Mouse (Mus musculus): ENCODE measurements around the gene Slc35a3. TPM values are rescaled to one million over a fixed set of nuclear protein-coding genes. Genes with fewer than 3 reads are reported as not detected.

Slc35a3 gene
- polyA plus RNA-seq, 1 experiment from 2014 or later: 7.7 TPM

DNA sequence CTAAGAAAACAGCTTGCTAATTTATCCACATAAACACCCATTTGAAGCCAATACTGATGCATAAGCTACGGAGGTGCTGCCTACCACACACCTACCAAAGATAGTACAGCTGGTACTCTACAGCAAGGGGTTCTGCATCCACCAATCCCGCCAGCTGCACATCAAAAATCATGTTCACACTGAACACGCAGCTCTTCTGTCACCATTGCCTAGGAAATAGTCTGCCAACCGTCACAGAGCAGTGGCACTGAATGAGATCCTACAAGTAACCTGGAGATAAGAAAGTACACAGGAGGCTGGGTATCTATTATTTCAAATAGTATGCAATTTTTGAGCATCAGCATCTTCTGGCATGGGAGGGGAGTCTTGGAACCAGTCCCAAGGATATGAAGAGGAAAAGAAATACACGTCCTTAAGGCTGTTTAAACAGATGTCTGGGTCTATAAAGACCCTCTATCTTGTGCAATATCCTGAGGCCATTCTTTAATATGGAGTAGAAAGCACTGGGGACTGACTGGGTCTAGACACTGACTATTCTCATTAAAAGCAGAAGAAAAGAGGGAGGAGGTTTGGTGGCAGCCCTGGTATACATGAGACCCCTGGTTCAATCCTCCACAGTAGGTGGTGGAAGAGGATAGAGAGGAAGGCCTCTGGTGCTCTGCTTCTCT is 59.2 kb downstream of the Slc35a3 start:
- DNase-seq (ENCODE audit: low spot score) (no peak), ATAC-seq (ENCODE audit: low FRiP score) (no peak)
- no peak overlapping the region for H3K4me2 ChIP-seq (replicated peaks; ENCODE audit: low read depth, low read length)
- no peak overlapping the region for H3K4me3 ChIP-seq (ENCODE audit: low read depth, low read length)
- H3K9ac ChIP-seq (ENCODE audit: low read depth, low read length): no peak overlapping the region
- no peaks in the 10 kb centered on the region for H3K27me3 ChIP-seq (ENCODE audit: control insufficient read depth, insufficient read depth, low read length)
- H3K36me3 ChIP-seq (ENCODE audit: control insufficient read depth, insufficient read depth, low read length): no peaks in the 10 kb centered on the region
- no peak overlapping the region for H3K27ac ChIP-seq (ENCODE audit: low read depth, low read length)
- 88% methylated on average over 5 of the region's 5 CpGs for WGBS
- H3K4me1 ChIP-seq (replicated peaks; ENCODE audit: control insufficient read depth, insufficient read depth, low read length): no peaks in the 10 kb centered on the region
- H3K9me3 ChIP-seq (ENCODE audit: control insufficient read depth, low read length): no peaks in the 10 kb centered on the region

DNA sequence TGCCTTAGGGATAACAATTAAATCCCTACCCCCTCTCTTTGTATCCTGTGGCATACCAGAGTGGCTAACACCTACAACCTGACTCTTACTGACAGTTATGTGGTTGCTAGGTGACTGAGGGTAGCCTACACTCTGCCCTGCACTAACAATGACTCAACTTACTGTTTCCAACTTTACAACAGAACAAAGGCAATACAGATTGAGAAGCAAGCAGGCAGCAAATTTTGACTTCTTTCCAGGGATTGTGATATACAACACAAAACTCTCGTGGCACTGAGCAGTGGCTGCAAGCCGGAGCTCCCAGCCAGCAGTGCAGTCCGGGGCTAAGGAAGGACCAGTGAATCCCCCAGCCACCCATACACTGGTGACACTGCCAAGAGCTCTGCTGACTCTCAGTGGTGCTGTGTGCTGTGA is 60.6 kb downstream of the Slc35a3 start:
- Histone ChIP-seq H3K4me2 (replicated peaks; ENCODE audit: low read depth, low read length) (no peak overlapping the region), H3K9ac (ENCODE audit: low read depth, low read length) (no peak overlapping the region), H3K9me3 (ENCODE audit: control insufficient read depth, low read length) (no peaks in the 10 kb centered on the region), H3K4me1 (replicated peaks; ENCODE audit: control insufficient read depth, insufficient read depth, low read length) (no peaks in the 10 kb centered on the region), H3K36me3 (ENCODE audit: control insufficient read depth, insufficient read depth, low read length) (no peaks in the 10 kb centered on the region), H3K4me3 (ENCODE audit: low read depth, low read length) (no peak overlapping the region), H3K27me3 (ENCODE audit: control insufficient read depth, insufficient read depth, low read length) (no peaks in the 10 kb centered on the region), H3K27ac (ENCODE audit: low read depth, low read length) (no peak overlapping the region)
- DNase-seq (ENCODE audit: low spot score): no peak
- ATAC-seq (ENCODE audit: low FRiP score): no peak
- WGBS: 83% methylated on average over 3 of the region's 3 CpGs

DNA sequence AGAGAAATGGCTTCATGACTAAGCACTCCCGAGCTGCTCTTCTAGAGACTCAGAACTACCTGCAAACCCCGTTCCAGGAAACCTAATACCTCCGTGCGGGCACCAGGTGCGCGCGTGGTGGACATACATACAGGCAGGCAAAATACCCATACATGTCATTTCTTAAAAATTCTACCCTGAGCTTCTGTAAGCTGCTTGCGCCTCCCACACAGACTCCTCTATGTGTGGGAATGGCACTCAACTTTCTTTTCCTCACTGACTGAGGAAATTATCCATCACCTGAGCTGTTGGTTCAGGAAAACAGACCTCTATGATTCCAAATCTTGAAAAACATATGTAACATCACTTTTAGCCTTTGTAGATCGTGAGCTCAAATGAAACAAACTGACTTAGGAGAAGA is 61.9 kb downstream of the Slc35a3 start:
- Histone ChIP-seq H3K9ac (ENCODE audit: low read depth, low read length) (no peak overlapping the region), H3K27ac (ENCODE audit: low read depth, low read length) (no peak overlapping the region), H3K36me3 (ENCODE audit: control insufficient read depth, insufficient read depth, low read length) (no peaks in the 10 kb centered on the region), H3K4me1 (replicated peaks; ENCODE audit: control insufficient read depth, insufficient read depth, low read length) (no peaks in the 10 kb centered on the region), H3K9me3 (ENCODE audit: control insufficient read depth, low read length) (no peaks in the 10 kb centered on the region), H3K4me3 (ENCODE audit: low read depth, low read length) (no peak overlapping the region), H3K4me2 (replicated peaks; ENCODE audit: low read depth, low read length) (no peak overlapping the region), H3K27me3 (ENCODE audit: control insufficient read depth, insufficient read depth, low read length) (no peaks in the 10 kb centered on the region)
- DNase-seq (ENCODE audit: low spot score) (no peak), ATAC-seq (ENCODE audit: low FRiP score) (no peak)
- WGBS: 99% methylated on average over 9 of the region's 9 CpGs

DNA sequence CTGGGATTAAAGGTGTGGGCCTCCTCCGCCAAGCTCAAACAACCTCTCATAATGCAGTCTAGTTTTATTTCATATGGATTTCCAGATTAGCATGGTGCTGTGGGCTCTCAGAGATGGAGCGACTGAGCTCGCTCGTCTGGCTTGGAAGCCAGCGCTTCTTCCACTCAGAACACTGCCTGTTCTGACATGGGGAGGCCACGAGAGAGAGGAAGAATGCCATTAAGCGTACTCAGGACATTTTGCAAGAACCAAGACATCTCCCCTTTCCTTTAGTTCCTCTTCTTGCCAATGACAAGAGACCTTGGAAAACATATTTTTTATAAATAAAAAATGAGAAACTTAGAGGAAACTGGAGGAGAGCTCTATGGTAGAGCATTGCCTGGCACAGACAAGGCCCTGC is 63.8 kb downstream of the Slc35a3 start:
- 93% methylated on average over 7 of the region's 7 CpGs for WGBS
- no peaks in the 10 kb centered on the region for H3K36me3 ChIP-seq (ENCODE audit: control insufficient read depth, insufficient read depth, low read length)
- DNase-seq (ENCODE audit: low spot score) (no peak), ATAC-seq (ENCODE audit: low FRiP score) (no peak)
- no peak overlapping the region for H3K27ac ChIP-seq (ENCODE audit: low read depth, low read length)
- no peaks in the 10 kb centered on the region for H3K27me3 ChIP-seq (ENCODE audit: control insufficient read depth, insufficient read depth, low read length)
- H3K4me1 ChIP-seq (replicated peaks; ENCODE audit: control insufficient read depth, insufficient read depth, low read length): no peaks in the 10 kb centered on the region
- no peak overlapping the region for H3K9ac ChIP-seq (ENCODE audit: low read depth, low read length)
- no peaks in the 10 kb centered on the region for H3K9me3 ChIP-seq (ENCODE audit: control insufficient read depth, low read length)
- H3K4me2 ChIP-seq (replicated peaks; ENCODE audit: low read depth, low read length): no peak overlapping the region
- no peak overlapping the region for H3K4me3 ChIP-seq (ENCODE audit: low read depth, low read length)

DNA sequence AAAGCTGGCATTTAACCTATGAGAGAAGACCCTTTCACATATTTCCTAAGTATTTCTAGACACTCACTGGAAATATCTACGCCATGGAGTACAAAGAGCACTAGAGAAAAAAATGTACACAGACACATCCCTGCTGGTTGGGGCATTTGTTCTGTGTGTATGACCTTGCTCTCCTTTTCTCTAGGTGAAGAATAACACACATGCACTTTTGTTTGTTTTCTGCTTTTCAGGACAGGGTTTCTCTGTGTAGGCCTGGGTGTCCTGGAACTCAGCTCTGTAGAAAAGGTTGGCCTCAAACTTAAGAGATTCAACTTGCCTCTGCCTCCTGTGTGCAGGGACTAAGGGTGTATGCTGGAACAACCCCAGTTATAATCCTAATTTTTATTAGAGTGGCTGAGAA is 66.2 kb downstream of the Slc35a3 start:
- H3K27me3 ChIP-seq (ENCODE audit: control insufficient read depth, insufficient read depth, low read length): no peaks in the 10 kb centered on the region
- H3K36me3 ChIP-seq (ENCODE audit: control insufficient read depth, insufficient read depth, low read length): 0 out of 2 replicates have a peak, but pooled peaks cover 3% of the 10 kb centered on the region
- DNase-seq (ENCODE audit: low spot score) (no peak), ATAC-seq (ENCODE audit: low FRiP score) (no peak)
- no peak overlapping the region for H3K4me3 ChIP-seq (ENCODE audit: low read depth, low read length)
- no peak overlapping the region for H3K9ac ChIP-seq (ENCODE audit: low read depth, low read length)
- no peak overlapping the region for H3K27ac ChIP-seq (ENCODE audit: low read depth, low read length)
- WGBS: 94% methylated on average over 1 of the region's 1 CpGs
- no peaks in the 10 kb centered on the region for H3K4me1 ChIP-seq (replicated peaks; ENCODE audit: control insufficient read depth, insufficient read depth, low read length)
- no peak overlapping the region for H3K4me2 ChIP-seq (replicated peaks; ENCODE audit: low read depth, low read length)
- H3K9me3 ChIP-seq (ENCODE audit: control insufficient read depth, low read length): no peaks in the 10 kb centered on the region

DNA sequence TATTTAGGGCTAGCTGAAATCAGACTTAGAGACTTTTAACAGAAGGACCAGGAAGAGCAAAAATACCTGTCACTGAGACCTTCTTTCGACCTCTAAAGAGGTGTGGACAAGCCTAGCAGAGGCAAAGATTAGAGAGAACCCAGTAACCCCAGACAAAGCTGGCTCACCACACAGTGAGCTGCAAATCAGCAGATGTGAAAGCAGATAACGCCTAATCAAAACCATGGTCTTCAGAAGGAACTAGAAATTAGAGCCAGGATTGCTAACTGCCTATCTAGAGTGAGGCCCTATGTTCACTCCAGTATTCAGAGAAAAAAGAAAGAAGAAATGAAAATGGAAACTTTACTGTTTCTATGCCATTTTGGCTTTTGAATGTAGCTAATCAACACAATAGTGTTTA is 70.3 kb downstream of the Slc35a3 start:
- H3K9ac ChIP-seq (ENCODE audit: low read depth, low read length): no peak overlapping the region
- H3K27me3 ChIP-seq (ENCODE audit: control insufficient read depth, insufficient read depth, low read length): no peaks in the 10 kb centered on the region
- ATAC-seq (ENCODE audit: low FRiP score): no peak
- 0 out of 2 replicates have a peak, but pooled peaks cover 3% of the 10 kb centered on the region for H3K36me3 ChIP-seq (ENCODE audit: control insufficient read depth, insufficient read depth, low read length)
- WGBS: 95% methylated on average over 2 of the region's 2 CpGs
- no peak overlapping the region for H3K4me2 ChIP-seq (replicated peaks; ENCODE audit: low read depth, low read length)
- H3K27ac ChIP-seq (ENCODE audit: low read depth, low read length): no peak overlapping the region
- no peaks in the 10 kb centered on the region for H3K4me1 ChIP-seq (replicated peaks; ENCODE audit: control insufficient read depth, insufficient read depth, low read length)
- no peaks in the 10 kb centered on the region for H3K9me3 ChIP-seq (ENCODE audit: control insufficient read depth, low read length)
- DNase-seq (ENCODE audit: low spot score): no peak
- no peak overlapping the region for H3K4me3 ChIP-seq (ENCODE audit: low read depth, low read length)

DNA sequence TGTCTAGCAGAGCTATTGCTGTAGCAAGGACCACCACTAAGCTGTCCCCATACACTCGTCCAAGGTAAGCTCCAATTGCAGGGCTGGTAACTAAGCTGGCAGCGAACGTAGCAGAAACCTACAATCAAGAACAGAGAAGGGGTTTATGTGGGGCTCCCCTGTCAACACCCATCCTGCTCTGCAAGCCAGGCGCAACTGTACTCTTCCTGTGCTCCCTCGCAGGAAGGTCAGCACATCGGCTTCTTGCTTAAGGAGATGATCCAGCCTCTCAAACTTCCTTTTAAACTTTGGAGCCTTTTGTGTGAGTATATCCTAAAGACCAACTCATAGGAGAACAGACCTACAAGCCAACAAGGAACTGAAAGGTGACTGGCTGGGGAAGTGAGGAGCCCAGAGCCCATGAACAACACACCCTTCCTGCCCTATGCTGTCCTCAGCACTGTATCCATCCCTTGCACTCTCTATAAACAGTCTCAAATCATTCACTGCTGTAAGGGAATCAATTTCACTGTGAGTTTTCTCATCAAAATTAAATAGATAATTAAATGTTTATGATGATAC is 70.7 kb downstream of the Slc35a3 start:
- no peaks in the 10 kb centered on the region for H3K4me1 ChIP-seq (replicated peaks; ENCODE audit: control insufficient read depth, insufficient read depth, low read length)
- H3K9me3 ChIP-seq (ENCODE audit: control insufficient read depth, low read length): no peaks in the 10 kb centered on the region
- H3K36me3 ChIP-seq (ENCODE audit: control insufficient read depth, insufficient read depth, low read length): 0 out of 2 replicates have a peak, but pooled peaks cover 3% of the 10 kb centered on the region
- no peak overlapping the region for H3K4me2 ChIP-seq (replicated peaks; ENCODE audit: low read depth, low read length)
- no peak for DNase-seq (ENCODE audit: low spot score)
- 94% methylated on average over 6 of the region's 6 CpGs for WGBS
- no peak for ATAC-seq (ENCODE audit: low FRiP score)
- no peak overlapping the region for H3K27ac ChIP-seq (ENCODE audit: low read depth, low read length)
- H3K27me3 ChIP-seq (ENCODE audit: control insufficient read depth, insufficient read depth, low read length): no peaks in the 10 kb centered on the region
- H3K4me3 ChIP-seq (ENCODE audit: low read depth, low read length): no peak overlapping the region
- no peak overlapping the region for H3K9ac ChIP-seq (ENCODE audit: low read depth, low read length)

DNA sequence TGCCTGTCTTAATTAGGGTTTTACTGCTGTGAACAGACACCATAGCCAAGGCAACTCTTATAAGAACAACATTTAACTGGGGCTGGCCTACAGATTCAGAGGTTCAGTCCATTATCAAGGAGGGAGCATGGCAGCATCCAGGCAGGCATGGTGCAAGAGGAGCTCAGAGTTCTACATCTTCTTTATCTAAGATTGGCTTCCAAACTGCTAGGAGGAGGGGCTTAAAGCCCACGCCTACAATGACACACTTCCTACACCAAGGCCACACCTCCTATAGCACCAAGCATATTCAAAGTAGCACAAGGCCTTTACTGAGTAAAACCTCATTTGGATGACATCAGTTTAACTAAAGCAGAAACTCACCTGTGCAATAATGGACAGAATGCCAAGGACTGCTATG is 72.6 kb downstream of the Slc35a3 start:
- 0 out of 2 replicates have a peak, but pooled peaks cover 3% of the 10 kb centered on the region for H3K36me3 ChIP-seq (ENCODE audit: control insufficient read depth, insufficient read depth, low read length)
- H3K27me3 ChIP-seq (ENCODE audit: control insufficient read depth, insufficient read depth, low read length): no peaks in the 10 kb centered on the region
- no peak overlapping the region for H3K27ac ChIP-seq (ENCODE audit: low read depth, low read length)
- H3K4me2 ChIP-seq (replicated peaks; ENCODE audit: low read depth, low read length): no peak overlapping the region
- H3K4me1 ChIP-seq (replicated peaks; ENCODE audit: control insufficient read depth, insufficient read depth, low read length): no peaks in the 10 kb centered on the region
- ATAC-seq (ENCODE audit: low FRiP score): no peak
- H3K4me3 ChIP-seq (ENCODE audit: low read depth, low read length): no peak overlapping the region
- H3K9ac ChIP-seq (ENCODE audit: low read depth, low read length): no peak overlapping the region
- DNase-seq (ENCODE audit: low spot score): no peak
- 85% methylated on average over 1 of the region's 1 CpGs for WGBS
- H3K9me3 ChIP-seq (ENCODE audit: control insufficient read depth, low read length): no peaks in the 10 kb centered on the region

DNA sequence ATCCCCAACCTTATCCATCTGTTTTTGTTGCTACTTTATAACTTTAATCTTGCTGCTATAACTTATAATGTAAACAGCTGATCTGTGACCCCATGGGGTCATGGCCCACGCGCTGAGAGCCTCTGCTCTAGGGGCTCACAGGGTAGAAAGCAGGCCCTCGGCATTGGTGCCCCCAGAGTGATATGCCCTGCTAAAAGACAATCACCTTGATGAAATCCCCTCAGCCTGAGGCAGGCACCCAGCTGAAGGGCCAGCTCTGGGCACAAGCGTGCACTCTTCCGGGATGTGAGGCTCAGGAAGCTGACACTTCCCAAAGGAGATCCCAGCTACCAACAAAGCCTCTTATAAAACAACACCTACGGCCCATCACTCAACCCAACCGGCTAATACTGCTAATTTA is 74.1 kb downstream of the Slc35a3 start:
- no peak for ATAC-seq (ENCODE audit: low FRiP score)
- Histone ChIP-seq H3K4me2 (replicated peaks; ENCODE audit: low read depth, low read length) (no peak overlapping the region), H3K27ac (ENCODE audit: low read depth, low read length) (no peak overlapping the region), H3K27me3 (ENCODE audit: control insufficient read depth, insufficient read depth, low read length) (no peaks in the 10 kb centered on the region), H3K9me3 (ENCODE audit: control insufficient read depth, low read length) (no peaks in the 10 kb centered on the region), H3K4me3 (ENCODE audit: low read depth, low read length) (no peak overlapping the region), H3K36me3 (ENCODE audit: control insufficient read depth, insufficient read depth, low read length) (0 out of 2 replicates have a peak, but pooled peaks cover 5% of the 10 kb centered on the region), H3K4me1 (replicated peaks; ENCODE audit: control insufficient read depth, insufficient read depth, low read length) (no peaks in the 10 kb centered on the region), H3K9ac (ENCODE audit: low read depth, low read length) (no peak overlapping the region)
- 89% methylated on average over 7 of the region's 7 CpGs for WGBS
- no peak for DNase-seq (ENCODE audit: low spot score)
